Mouse (Mus musculus) neural tube, embryonic 15.5 days (tissue): ENCODE data around the gene Gm37419. TPM values are rescaled to one million over a fixed set of nuclear protein-coding genes. Genes with fewer than 3 reads are reported as not detected.

Experiments used
- ATAC-seq: fragments of 200-750 bp; cut with Nextera tagmentation; 2 replicates; pipeline ENCODE4 v1.8.0; 2017; ENCODE audit warnings: mild to moderate bottlenecking, moderate TSS enrichment, moderate library complexity; ENCODE audit not compliant: low FRiP score
- H3K27ac ChIP-seq: fragments of 300-500 bp; sonication (generic); replicated peaks from 2 replicates; pipeline ENCODE4 v1.5.1; 2015; ENCODE audit warnings: mild to moderate bottlenecking, inconsistent platforms
- H3K27me3 ChIP-seq: fragments of 300-500 bp; sonication (generic); replicated peaks from 2 replicates; pipeline ENCODE4 v1.6.1; 2015; ENCODE audit warnings: inconsistent platforms
- H3K36me3 ChIP-seq: fragments of 300-500 bp; sonication (generic); 2 replicates; pipeline ENCODE4 v1.6.1; 2015; ENCODE audit warnings: inconsistent platforms
- H3K4me1 ChIP-seq: fragments of 300-500 bp; sonication (generic); 2 replicates; pipeline ENCODE4 v1.6.1; 2015; ENCODE audit warnings: inconsistent platforms
- H3K4me2 ChIP-seq: fragments of 300-500 bp; sonication (generic); 2 replicates; pipeline ENCODE4 v1.6.1; 2015; ENCODE audit warnings: inconsistent platforms, mild to moderate bottlenecking, moderate library complexity
- H3K4me3 ChIP-seq: fragments of 300-500 bp; sonication (generic); replicated peaks from 2 replicates; pipeline ENCODE4 v1.5.1; 2015; ENCODE audit warnings: mild to moderate bottlenecking, inconsistent platforms
- H3K9ac ChIP-seq: fragments of 300-500 bp; sonication (generic); replicated peaks from 2 replicates; pipeline ENCODE4 v1.6.1; 2015; ENCODE audit warnings: mild to moderate bottlenecking, inconsistent platforms
- H3K9me3 ChIP-seq: fragments of 300-500 bp; sonication (generic); replicated peaks from 2 replicates; pipeline ENCODE4 v1.6.1; 2016; ENCODE audit warnings: inconsistent platforms
- WGBS: fragments of 180-500 bp; shearing (Covaris S2); methylation state at CpG from one replicate; pipeline ENCODE4 v1.1.7; 2015; ENCODE audit warnings: mixed read lengths; 5-methylcytosine and 5-hydroxymethylcytosine counted together
- polyA plus RNA-seq: library from polyadenylated mRNA; unstranded; fragments of >200 nt; fragmentation: Nextera tagmentation; extraction: Ambion mirVana; gene quantifications from 2 replicates; pipeline ENCODE4 v1.2.1, GENCODE M21; 2015

Gene Gm37419
- polyA plus RNA-seq, 1 experiment from 2014 or later = not detected

GRCm38 (mm10) chr16:23966066-23966465, 22.2 kb upstream of the Gm37419 start:
- H3K9ac ChIP-seq = no peak overlapping the region
- no peak overlapping the region for H3K4me2 ChIP-seq
- no peaks in the 10 kb centered on the region for H3K9me3 ChIP-seq
- H3K4me1 ChIP-seq = 0 out of 2 replicates have a peak, but pooled peaks cover 8% of the 10 kb centered on the region
- no peak for ATAC-seq
- H3K36me3 ChIP-seq = peaks cover 8% of the 10 kb centered on the region; the same call in 1 of the 2 replicates
- 95% methylated on average over 14 of the region's 14 CpGs for WGBS
- H3K27ac ChIP-seq = no peak overlapping the region
- no peaks in the 10 kb centered on the region for H3K27me3 ChIP-seq
- H3K4me3 ChIP-seq = no peak overlapping the region

GRCm38 (mm10) chr16:23967301-23967700, 21.0 kb upstream of the Gm37419 start:
- ATAC-seq = no peak
- WGBS = 86% methylated on average over 7 of the region's 7 CpGs

GRCm38 (mm10) chr16:23968888-23969287, 19.4 kb upstream of the Gm37419 start:
- no peaks in the 10 kb centered on the region for H3K27me3 ChIP-seq
- no peak overlapping the region for H3K27ac ChIP-seq
- no peak overlapping the region for H3K4me2 ChIP-seq
- no peak overlapping the region for H3K9ac ChIP-seq
- H3K4me3 ChIP-seq = no peak overlapping the region
- peaks cover 8% of the 10 kb centered on the region; the same call in 1 of the 2 replicates for H3K36me3 ChIP-seq
- H3K4me1 ChIP-seq = 0 out of 2 replicates have a peak, but pooled peaks cover 5% of the 10 kb centered on the region
- ATAC-seq = no peak
- no peaks in the 10 kb centered on the region for H3K9me3 ChIP-seq
- 92% methylated on average over 4 of the region's 4 CpGs for WGBS

More at GRCm38 (mm10) chr16:23967301-23967700, 21.0 kb upstream of the Gm37419 start:
- H3K27ac ChIP-seq = no peak overlapping the region
- H3K9me3 ChIP-seq = no peaks in the 10 kb centered on the region
- H3K36me3 ChIP-seq = peaks cover 8% of the 10 kb centered on the region; the same call in 1 of the 2 replicates
- H3K9ac ChIP-seq = no peak overlapping the region
- no peaks in the 10 kb centered on the region for H3K27me3 ChIP-seq
- H3K4me1 ChIP-seq = 0 out of 2 replicates have a peak, but pooled peaks cover 8% of the 10 kb centered on the region
- H3K4me2 ChIP-seq = no peak overlapping the region
- no peak overlapping the region for H3K4me3 ChIP-seq

- peaks cover 8% of the 10 kb centered on the region; the same call in 1 of the 2 replicates for H3K36me3 ChIP-seq
- no peak overlapping the region for H3K4me3 ChIP-seq
- no peak for ATAC-seq
- no peaks in the 10 kb centered on the region for H3K9me3 ChIP-seq
- H3K27me3 ChIP-seq = no peaks in the 10 kb centered on the region
- H3K4me1 ChIP-seq = no peaks in the 10 kb centered on the region
- H3K27ac ChIP-seq = no peak overlapping the region
- WGBS = 81% methylated on average over 14 of the region's 14 CpGs
- no peak overlapping the region for H3K4me2 ChIP-seq
- no peak overlapping the region for H3K9ac ChIP-seq
These were observed 18.4 kb upstream of the Gm37419 start for GRCm38 (mm10) chr16:23969919-23970318.

DNA sequence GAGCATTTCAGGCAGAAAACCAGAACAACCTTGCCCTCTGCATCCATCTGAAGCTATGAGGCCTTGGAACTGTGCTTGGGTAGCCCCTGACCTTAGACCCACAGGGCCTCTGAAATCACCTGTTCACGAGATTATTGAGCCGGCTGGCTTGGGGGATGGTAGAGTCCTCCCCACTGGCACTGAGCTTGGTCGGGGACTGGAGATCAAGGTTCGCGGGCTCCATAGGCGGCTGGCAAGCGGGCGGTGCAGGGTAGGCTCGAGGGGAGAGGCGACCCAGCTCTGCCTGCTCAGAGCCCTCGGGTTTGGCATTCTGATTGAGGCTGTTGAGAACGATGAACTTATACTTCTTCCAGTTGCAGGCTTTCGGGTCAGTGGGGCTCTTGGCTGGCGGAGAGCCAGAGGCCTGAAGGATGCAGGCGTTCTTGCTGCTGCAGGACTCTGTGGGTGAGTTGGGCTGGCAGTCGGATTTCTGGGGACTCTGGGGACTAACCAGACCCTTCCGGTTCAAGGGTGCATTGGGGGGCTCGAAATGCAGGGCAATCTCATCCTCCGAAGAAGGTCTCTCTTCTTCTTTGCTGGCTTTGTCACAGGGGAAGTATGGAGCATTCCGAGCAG, 16.0 kb upstream of the Gm37419 start:
- no peaks in the 10 kb centered on the region for H3K9me3 ChIP-seq
- WGBS = 87% methylated on average over 20 of the region's 20 CpGs
- ATAC-seq = no peak
- H3K27me3 ChIP-seq = no peaks in the 10 kb centered on the region
- no peak overlapping the region for H3K4me2 ChIP-seq
- H3K9ac ChIP-seq = no peak overlapping the region
- H3K27ac ChIP-seq = no peak overlapping the region
- H3K4me1 ChIP-seq = no peaks in the 10 kb centered on the region
- peaks cover 8% of the 10 kb centered on the region; the same call in 1 of the 2 replicates for H3K36me3 ChIP-seq
- no peak overlapping the region for H3K4me3 ChIP-seq

- no peak overlapping the region for H3K4me3 ChIP-seq
- H3K4me1 ChIP-seq = no peaks in the 10 kb centered on the region
- H3K36me3 ChIP-seq = peaks cover 3% of the 10 kb centered on the region; the same call in 1 of the 2 replicates
- no peak overlapping the region for H3K4me2 ChIP-seq
- H3K27ac ChIP-seq = no peak overlapping the region
- no peaks in the 10 kb centered on the region for H3K9me3 ChIP-seq
- no peak for ATAC-seq
- no peaks in the 10 kb centered on the region for H3K27me3 ChIP-seq
- 79% methylated on average over 11 of the region's 11 CpGs for WGBS
- H3K9ac ChIP-seq = no peak overlapping the region
These were observed 15.4 kb upstream of the Gm37419 start for GRCm38 (mm10) chr16:23972901-23973300.

DNA sequence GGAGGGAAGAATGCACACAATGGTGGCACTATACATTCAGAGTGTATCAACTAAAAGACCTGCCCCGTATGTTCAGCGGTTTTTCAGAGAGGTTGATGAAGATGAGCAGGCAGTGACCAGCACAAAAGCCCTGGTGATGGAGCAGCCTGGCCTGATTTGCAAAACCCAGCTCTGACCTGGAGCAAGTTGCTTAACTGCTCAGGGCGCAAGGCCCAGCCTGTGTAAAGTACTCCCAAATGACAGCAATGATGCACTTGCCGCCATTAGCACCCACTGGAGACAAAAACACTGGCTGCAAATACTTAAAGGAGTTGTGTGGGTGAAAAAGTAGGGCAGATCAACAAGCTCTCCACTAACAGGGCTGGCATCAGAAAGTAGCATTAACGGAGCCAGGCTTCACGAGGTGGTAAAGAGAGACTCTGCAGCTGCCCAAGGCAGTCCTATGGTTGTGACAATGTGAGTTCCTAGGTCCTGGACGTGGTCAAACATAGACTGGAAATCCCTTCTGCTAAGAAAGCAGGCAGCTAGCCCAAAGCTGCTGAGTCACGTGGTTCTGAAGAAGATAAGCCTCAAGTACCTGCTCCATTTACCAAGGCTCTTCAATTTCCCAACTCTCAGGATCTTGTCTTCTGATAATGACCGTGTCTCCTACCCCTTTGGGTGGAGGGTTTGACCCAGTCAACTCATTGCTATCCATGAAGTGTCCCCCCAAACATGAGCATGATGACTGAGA, 14.5 kb upstream of the Gm37419 start:
- 86% methylated on average over 9 of the region's 9 CpGs for WGBS
- H3K27ac ChIP-seq = no peak overlapping the region
- no peak for ATAC-seq
- no peaks in the 10 kb centered on the region for H3K9me3 ChIP-seq
- no peaks in the 10 kb centered on the region for H3K27me3 ChIP-seq
- no peaks in the 10 kb centered on the region for H3K4me1 ChIP-seq
- H3K4me2 ChIP-seq = no peak overlapping the region
- no peak overlapping the region for H3K9ac ChIP-seq
- H3K36me3 ChIP-seq = no peaks in the 10 kb centered on the region
- H3K4me3 ChIP-seq = no peak overlapping the region

DNA sequence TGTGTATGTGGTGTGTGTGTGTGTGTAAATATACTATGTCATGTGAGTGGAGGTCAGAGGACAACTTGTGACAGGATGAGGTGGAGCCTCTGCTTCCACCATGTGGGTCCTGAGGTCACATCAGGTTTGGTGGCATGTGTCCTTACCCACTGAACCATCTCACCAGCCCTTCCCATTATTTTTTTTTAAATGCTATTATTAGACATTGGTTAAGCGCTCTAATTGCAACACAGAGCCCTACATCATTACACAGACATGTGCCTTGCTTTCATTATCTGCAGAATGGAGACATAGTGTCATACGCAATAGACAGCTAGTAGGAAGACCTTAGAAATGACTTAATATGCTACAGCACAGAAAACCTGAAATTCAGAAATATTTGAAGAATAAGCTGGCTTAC, 12.1 kb upstream of the Gm37419 start:
- Histone ChIP-seq H3K27me3 (peaks cover 22% of the 10 kb centered on the region), H3K36me3 (no peaks in the 10 kb centered on the region), H3K9me3 (no peaks in the 10 kb centered on the region), H3K4me2 (no peak overlapping the region), H3K27ac (no peak overlapping the region), H3K9ac (no peak overlapping the region), H3K4me1 (peaks cover 9% of the 10 kb centered on the region), H3K4me3 (no peak overlapping the region)
- 97% methylated on average over 2 of the region's 2 CpGs for WGBS
- no peak for ATAC-seq

- no peak overlapping the region for H3K4me3 ChIP-seq
- H3K9me3 ChIP-seq = no peaks in the 10 kb centered on the region
- H3K27ac ChIP-seq = no peak overlapping the region
- H3K27me3 ChIP-seq = peaks cover 22% of the 10 kb centered on the region
- peaks cover 22% of the 10 kb centered on the region for H3K4me1 ChIP-seq
- H3K36me3 ChIP-seq = no peaks in the 10 kb centered on the region
- no peak overlapping the region for H3K9ac ChIP-seq
- no peak overlapping the region for H3K4me2 ChIP-seq
- no peak for ATAC-seq
- 88% methylated on average over 3 of the region's 3 CpGs for WGBS
These were observed 10.6 kb upstream of the Gm37419 start for GRCm38 (mm10) chr16:23977732-23978131.

DNA sequence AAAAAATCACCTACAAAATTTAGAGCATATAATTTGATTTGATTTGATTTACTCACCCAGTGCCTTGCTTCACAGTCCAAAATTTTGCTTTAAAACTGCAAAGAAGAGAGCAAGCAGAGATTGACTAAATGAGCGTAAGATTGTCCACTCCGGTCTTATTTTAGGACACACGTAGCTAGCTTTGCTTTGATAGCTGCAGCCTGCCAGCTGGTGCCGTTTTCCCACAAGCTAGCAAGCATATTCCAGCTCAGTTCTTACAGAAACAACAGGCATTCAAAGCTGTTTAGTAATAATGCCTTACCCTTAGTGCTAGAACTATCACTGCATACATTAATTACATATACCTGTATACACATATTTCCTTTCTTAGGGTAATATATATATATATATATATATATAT, 9.8 kb upstream of the Gm37419 start:
- Histone ChIP-seq H3K4me3 (no peak overlapping the region), H3K36me3 (no peaks in the 10 kb centered on the region), H3K27me3 (peaks cover 22% of the 10 kb centered on the region), H3K4me2 (no peak overlapping the region), H3K9ac (no peak overlapping the region), H3K9me3 (no peaks in the 10 kb centered on the region), H3K4me1 (peaks cover 30% of the 10 kb centered on the region), H3K27ac (no peak overlapping the region)
- 77% methylated on average over 4 of the region's 4 CpGs for WGBS
- ATAC-seq = no peak

- H3K27me3 ChIP-seq = peaks cover 22% of the 10 kb centered on the region
- no peak overlapping the region for H3K27ac ChIP-seq
- H3K4me2 ChIP-seq = no peak overlapping the region
- H3K9me3 ChIP-seq = no peaks in the 10 kb centered on the region
- no peak overlapping the region for H3K4me3 ChIP-seq
- H3K9ac ChIP-seq = no peak overlapping the region
- WGBS = 89% methylated on average over 9 of the region's 9 CpGs
- no peaks in the 10 kb centered on the region for H3K36me3 ChIP-seq
- H3K4me1 ChIP-seq = peaks cover 39% of the 10 kb centered on the region
- no peak for ATAC-seq
These were observed 8.8 kb upstream of the Gm37419 start for GRCm38 (mm10) chr16:23979446-23979845.
